Mouse (Mus musculus): ENCODE measurements around the gene Myt1l.

DNA sequence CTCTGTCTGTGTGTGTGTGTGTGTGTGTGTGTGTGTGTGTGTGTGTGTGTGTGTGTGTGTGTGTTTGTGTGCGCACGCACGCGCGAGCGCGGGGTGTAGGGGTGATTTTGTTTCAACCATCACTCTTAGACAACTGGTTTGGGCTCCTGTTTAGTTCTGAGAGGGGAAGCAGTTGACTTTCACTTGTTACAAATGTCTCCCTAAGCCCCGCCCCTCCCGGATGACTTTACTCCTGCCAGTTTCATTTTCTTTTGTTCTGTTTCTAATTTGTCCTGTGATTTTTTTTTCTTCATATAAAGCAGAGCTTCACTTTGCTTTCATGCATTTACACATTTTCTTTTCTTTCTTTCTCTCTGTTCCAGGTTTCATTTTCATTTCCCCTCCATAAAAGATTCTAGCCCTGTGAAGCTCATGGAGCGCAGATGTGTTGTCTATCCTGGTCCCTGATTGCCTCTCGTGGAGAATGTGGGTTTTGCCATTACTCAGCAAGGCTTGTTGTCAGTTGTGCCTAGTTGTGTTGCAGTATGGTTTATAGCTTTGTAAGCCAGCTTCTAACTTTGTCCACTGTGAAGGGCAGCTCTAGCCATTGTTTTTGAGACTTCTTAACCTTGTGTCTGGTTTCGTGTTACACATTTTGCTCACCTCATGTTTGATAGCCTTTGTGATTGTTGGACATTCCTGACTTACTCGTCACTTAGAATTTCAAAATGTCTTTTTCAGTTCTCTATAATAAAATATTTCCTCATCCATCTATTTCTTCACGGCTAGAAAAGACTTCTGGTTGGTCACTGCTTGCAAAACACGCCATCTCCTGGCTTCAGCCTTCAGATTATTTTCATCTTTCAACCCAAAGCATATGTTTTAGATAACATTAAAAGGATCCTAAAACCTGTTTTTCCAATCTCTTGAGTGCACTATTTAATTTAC, 184.9 kb downstream of the Myt1l start:
- TF ChIP-seq CTCF (conservative IDR thresholded peaks at IDR 0.05; ENCODE audit: insufficient read depth, insufficient read length, low read depth, low read length) (no peak), POLR2A (IDR thresholded peaks at IDR 0.05; ENCODE audit: low read depth, low read length) (no peak)

All from kidney, adult 2 months (tissue).